Mouse (Mus musculus) small intestine, adult 2 months (tissue): ENCODE measurements at regions not wholly inside any gene's neighbourhood (a gene's known extent, or its start where the extent isn't known, plus 50 kb on each side); places are given as distances from the start of the nearest gene placed in this dataset.

ENCODE experiments used
- H3K27ac ChIP-seq: fragments of 200-500 bp; 2 replicates; pipeline ENCODE4 v1.5.1; 2012; ENCODE audit warnings: low read depth, low read length, control low read depth, inconsistent platforms; ENCODE audit not compliant: insufficient read depth
- H3K27me3 ChIP-seq: fragments of 200-500 bp; 2 replicates; pipeline ENCODE4 v1.6.1; 2012; ENCODE audit warnings: mild to moderate bottlenecking, moderate library complexity, low read length, inconsistent platforms; ENCODE audit not compliant: control insufficient read depth, insufficient read depth
- H3K36me3 ChIP-seq: fragments of 200-500 bp; 2 replicates; pipeline ENCODE4 v1.6.1; 2012; ENCODE audit warnings: mild to moderate bottlenecking, low read length, control low read depth, inconsistent platforms; ENCODE audit not compliant: control insufficient read depth, insufficient read depth
- H3K4me1 ChIP-seq: fragments of 200-500 bp; 2 replicates; pipeline ENCODE4 v1.6.1; 2012; ENCODE audit warnings: low read length, inconsistent platforms, mixed read lengths; ENCODE audit not compliant: control insufficient read depth, insufficient read depth, insufficient read length
- H3K4me3 ChIP-seq: fragments of 200-500 bp; 2 replicates; pipeline ENCODE4 v1.5.1; 2012; ENCODE audit warnings: low read depth, mild to moderate bottlenecking, control low read depth, inconsistent platforms, low read length, moderate library complexity
- CTCF ChIP-seq: fragments of 200-500 bp; IDR thresholded peaks from 2 replicates; pipeline ENCODE4 v1.5.1; 2012; ENCODE audit warnings: low read depth, mild to moderate bottlenecking, control low read depth, inconsistent platforms, low read length, moderate library complexity, mixed read lengths; ENCODE audit not compliant: insufficient replicate concordance, insufficient read length; ENCODE audit errors: extremely low read depth
- POLR2A ChIP-seq: fragments of 200-500 bp; IDR thresholded peaks from 2 replicates; pipeline ENCODE4 v1.6.1; 2012; ENCODE audit warnings: low read depth, mild to moderate bottlenecking, control low read depth, inconsistent platforms, low read length, moderate library complexity
- WGBS: fragments of 180-500 bp; shearing (Covaris S2); methylation state at CpG from one replicate; pipeline ENCODE4 v1.1.7; 2018; 5-methylcytosine and 5-hydroxymethylcytosine counted together

DNA sequence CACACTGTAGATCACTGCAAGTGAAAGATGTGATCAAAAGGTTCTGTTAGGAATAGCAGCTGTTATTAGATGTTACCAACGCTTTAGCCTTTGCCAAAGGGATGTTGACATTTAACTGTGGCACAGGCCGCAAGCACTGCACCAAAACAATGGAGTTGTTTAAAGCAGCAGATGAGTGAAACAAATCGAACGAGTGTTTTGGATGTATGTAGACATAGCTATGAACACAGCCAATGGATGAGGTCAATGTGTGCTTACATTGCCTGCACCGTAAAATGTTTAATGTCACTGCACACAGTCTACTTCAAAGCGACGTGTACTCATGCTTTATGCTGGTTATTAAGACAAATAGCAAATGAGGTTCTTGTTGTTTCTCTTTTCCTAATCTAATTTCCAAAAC is 602.7 kb downstream of the Fat4 start:
- Histone ChIP-seq H3K4me1 (no peaks in the 10 kb centered on the region), H3K27me3 (no peaks in the 10 kb centered on the region), H3K36me3 (no peaks in the 10 kb centered on the region), H3K27ac (no peak overlapping the region), H3K4me3 (no peak overlapping the region)
- TF ChIP-seq POLR2A (no peak), CTCF (no peak)
- WGBS = 80% methylated on average over 7 of the region's 7 CpGs

DNA sequence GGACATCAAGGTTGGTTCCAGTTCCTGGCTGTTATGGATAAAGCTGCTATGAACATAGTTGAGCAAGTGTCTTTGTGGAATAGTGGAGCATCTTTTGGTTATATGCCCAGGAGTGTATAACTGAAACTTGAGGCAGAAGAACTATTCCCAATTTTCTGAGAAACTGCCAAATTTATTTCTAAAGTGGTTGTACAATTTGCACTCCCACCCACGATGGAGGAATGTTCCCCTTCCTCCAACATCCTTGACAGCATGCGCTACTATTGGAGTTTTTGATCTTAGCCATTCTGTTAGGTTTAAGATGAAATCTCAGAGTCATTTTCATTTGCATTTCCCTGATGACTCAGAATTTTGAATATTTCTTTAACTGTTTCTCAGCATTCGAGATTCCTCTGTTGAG is 607.6 kb downstream of the Fat4 start:
- H3K27ac ChIP-seq = no peak overlapping the region
- 82% methylated on average over 3 of the region's 3 CpGs for WGBS
- H3K27me3 ChIP-seq = no peaks in the 10 kb centered on the region
- no peak overlapping the region for H3K4me3 ChIP-seq
- no peaks in the 10 kb centered on the region for H3K36me3 ChIP-seq
- no peak for TF ChIP-seq POLR2A
- H3K4me1 ChIP-seq = no peaks in the 10 kb centered on the region

GRCm38 (mm10) chr3:39528087-39528486 is 641.3 kb downstream of the Fat4 start:
- no peak overlapping the region for H3K27ac ChIP-seq
- no peaks in the 10 kb centered on the region for H3K36me3 ChIP-seq
- no peaks in the 10 kb centered on the region for H3K4me1 ChIP-seq
- H3K27me3 ChIP-seq = no peaks in the 10 kb centered on the region
- no peak overlapping the region for H3K4me3 ChIP-seq
- WGBS = 88% methylated on average over 5 of the region's 5 CpGs
- TF ChIP-seq POLR2A = no peak
- no peak for TF ChIP-seq CTCF

- H3K4me3 ChIP-seq = no peak overlapping the region
- no peaks in the 10 kb centered on the region for H3K27me3 ChIP-seq
- no peaks in the 10 kb centered on the region for H3K4me1 ChIP-seq
- 96% methylated on average over 2 of the region's 2 CpGs for WGBS
- no peaks in the 10 kb centered on the region for H3K36me3 ChIP-seq
- TF ChIP-seq CTCF (no peak), POLR2A (no peak)
- H3K27ac ChIP-seq = no peak overlapping the region
Measured at GRCm38 (mm10) chr3:39537515-39537914, 650.8 kb downstream of the Fat4 start.

DNA sequence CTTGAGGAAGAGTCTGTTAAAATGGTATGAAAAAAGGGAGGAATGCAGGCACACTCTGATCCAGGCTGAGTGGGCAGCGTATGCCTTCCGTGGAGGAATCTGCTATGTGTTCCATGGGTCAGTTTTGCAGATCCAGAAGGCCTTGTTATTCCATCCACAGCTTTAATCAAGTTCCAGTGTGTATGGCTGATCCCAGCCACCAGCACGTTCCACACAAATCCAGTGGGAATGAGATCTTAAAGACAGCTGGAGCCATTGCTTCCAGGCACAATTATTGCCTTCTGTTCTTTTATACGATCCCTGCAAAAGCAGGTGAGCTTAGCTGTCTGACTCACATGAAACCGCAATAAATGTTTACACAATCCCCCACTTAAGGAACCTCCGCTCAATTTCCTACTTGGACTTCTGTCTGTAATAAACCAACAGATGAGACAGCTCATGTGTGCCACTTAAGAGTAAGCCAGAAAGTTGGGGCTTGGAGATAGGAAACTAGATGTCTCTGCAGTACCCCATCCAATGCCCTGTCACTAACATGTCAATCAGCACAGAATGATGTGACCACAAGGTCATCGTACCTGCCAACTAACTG is 653.9 kb downstream of the Fat4 start:
- no peaks in the 10 kb centered on the region for H3K4me1 ChIP-seq
- TF ChIP-seq POLR2A (no peak), CTCF (no peak)
- H3K4me3 ChIP-seq = no peak overlapping the region
- no peaks in the 10 kb centered on the region for H3K27me3 ChIP-seq
- no peak overlapping the region for H3K27ac ChIP-seq
- 63% methylated on average over 7 of the region's 7 CpGs for WGBS
- H3K36me3 ChIP-seq = no peaks in the 10 kb centered on the region

DNA sequence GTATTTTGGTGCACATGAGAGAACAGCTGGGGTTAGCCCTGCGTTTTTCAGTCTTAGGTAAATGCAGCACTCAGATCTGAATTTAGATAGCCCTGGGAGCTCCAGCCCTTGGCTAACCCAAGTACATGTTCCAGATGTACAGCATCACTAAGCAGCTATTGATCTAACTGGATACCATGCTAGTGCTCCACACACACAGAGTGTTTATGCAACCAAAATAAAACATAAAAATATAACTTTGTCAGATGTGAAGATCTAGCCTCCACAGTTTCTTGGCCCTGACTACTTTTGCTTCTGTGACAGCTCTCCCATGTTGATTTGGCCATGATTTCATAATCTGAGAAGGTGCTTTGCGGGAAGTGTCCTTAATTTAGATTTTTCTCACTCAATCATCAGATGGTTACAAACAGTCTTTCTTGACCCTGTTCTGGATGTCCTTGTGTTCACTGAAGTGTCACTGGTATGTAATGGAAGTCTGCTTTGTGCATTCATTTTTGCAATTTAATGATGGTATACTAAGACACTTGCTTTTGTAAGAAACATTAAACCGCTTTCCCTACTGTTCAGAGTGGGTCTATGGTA is 672.8 kb downstream of the Fat4 start:
- Histone ChIP-seq H3K4me3 (no peak overlapping the region), H3K27me3 (no peaks in the 10 kb centered on the region), H3K27ac (no peak overlapping the region), H3K36me3 (no peaks in the 10 kb centered on the region), H3K4me1 (no peaks in the 10 kb centered on the region)
- 71% methylated on average over 3 of the region's 3 CpGs for WGBS
- no peak for TF ChIP-seq CTCF
- TF ChIP-seq POLR2A = no peak

DNA sequence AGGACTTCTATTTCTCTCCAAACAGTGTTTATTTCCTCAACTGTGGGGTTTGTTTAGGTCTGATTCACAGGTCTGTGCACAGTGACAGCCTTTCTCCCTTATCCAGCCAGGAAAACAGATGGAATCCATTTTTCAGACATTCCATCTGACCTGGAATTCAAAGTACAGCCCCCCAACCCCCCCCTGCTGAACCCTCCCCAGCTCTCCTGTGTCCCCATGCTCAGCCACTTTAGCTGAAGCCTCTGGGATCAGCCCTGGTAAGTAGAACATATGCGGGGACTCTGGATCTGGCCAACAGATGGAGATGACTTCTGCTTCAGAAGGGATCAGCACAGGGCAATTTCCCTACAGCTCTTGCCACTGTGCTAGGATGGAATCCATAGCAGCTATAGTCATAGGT is 674.2 kb downstream of the Fat4 start:
- TF ChIP-seq POLR2A (no peak), CTCF (no peak)
- Histone ChIP-seq H3K36me3 (no peaks in the 10 kb centered on the region), H3K27ac (no peak overlapping the region), H3K4me3 (no peak overlapping the region), H3K27me3 (no peaks in the 10 kb centered on the region), H3K4me1 (no peaks in the 10 kb centered on the region)
- 75% methylated on average over 1 of the region's 1 CpGs for WGBS
